Mouse (Mus musculus) heart, postnatal 0 days (tissue): Measurements from ENCODE around the gene Pqlc3. TPM values are rescaled to one million over a fixed set of nuclear protein-coding genes. Genes with fewer than 3 reads are reported as not detected.

Experiments used
- ATAC-seq: fragments of 200-750 bp; cut with Nextera tagmentation; 2 replicates; pipeline ENCODE4 v1.8.0; 2017; ENCODE audit warnings: low read depth, moderate number of reproducible peaks, moderate library complexity; ENCODE audit not compliant: insufficient read depth
- DNase-seq: peaks from one replicate; pipeline ENCODE4 v3.0.0-alpha.2; 2016; ENCODE audit warnings: low spot score
- H3K27ac ChIP-seq: fragments of 300-500 bp; sonication (generic); 2 replicates; pipeline ENCODE4 v1.5.1; 2014; ENCODE audit warnings: low read depth, mild to moderate bottlenecking
- H3K27me3 ChIP-seq: fragments of 300-500 bp; sonication (generic); 2 replicates; pipeline ENCODE4 v1.6.1; 2014; ENCODE audit warnings: low read length, mixed read lengths; ENCODE audit not compliant: control insufficient read depth, insufficient read depth
- H3K36me3 ChIP-seq: fragments of 300-500 bp; sonication (generic); replicated peaks from 2 replicates; pipeline ENCODE4 v1.6.1; 2014; ENCODE audit warnings: low read length, mixed read lengths; ENCODE audit not compliant: control insufficient read depth, insufficient read depth
- H3K4me1 ChIP-seq: fragments of 300-500 bp; sonication (generic); 2 replicates; pipeline ENCODE4 v1.6.1; 2014; ENCODE audit warnings: antibody characterized with exemption; ENCODE audit not compliant: control insufficient read depth, insufficient read depth
- H3K4me2 ChIP-seq: fragments of 300-500 bp; sonication (generic); 2 replicates; pipeline ENCODE4 v1.6.1; 2014; ENCODE audit warnings: low read depth, mild to moderate bottlenecking, low read length, moderate library complexity
- H3K4me3 ChIP-seq: fragments of 300-500 bp; sonication (generic); 2 replicates; pipeline ENCODE4 v1.5.1; 2014; ENCODE audit warnings: low read depth, low read length
- H3K9ac ChIP-seq: fragments of 300-500 bp; sonication (generic); replicated peaks from 2 replicates; pipeline ENCODE4 v1.6.1; 2014; ENCODE audit warnings: low read depth, low read length, mixed read lengths
- H3K9me3 ChIP-seq: fragments of 300-500 bp; sonication (generic); replicated peaks from 2 replicates; pipeline ENCODE4 v1.6.1; 2016; ENCODE audit warnings: low read length; ENCODE audit not compliant: control insufficient read depth
- CTCF ChIP-seq: IDR thresholded peaks from 2 replicates; pipeline ENCODE4 v1.5.1; 2016; ENCODE audit warnings: antibody characterized with exemption, control low read depth, low read depth
- EP300 ChIP-seq: IDR thresholded peaks from 2 replicates; pipeline ENCODE4 v1.6.1; 2016; ENCODE audit warnings: antibody characterized with exemption, low read depth
- WGBS: fragments of 180-500 bp; shearing (Covaris S2); extraction: QIAGEN DNeasy Blood & Tissue Kit; methylation state at CpG from one replicate; pipeline ENCODE4 v1.1.7; 2014; 5-methylcytosine and 5-hydroxymethylcytosine counted together
- polyA plus RNA-seq: library from polyadenylated mRNA; unstranded; fragments of >200 nt; fragmentation: Nextera tagmentation; extraction: Ambion mirVana; gene quantifications from 2 replicates; pipeline ENCODE4 v1.2.1, GENCODE M21; 2015
- total RNA-seq: library from RNA; depleted of rRNA; stranded (reverse); fragments of >200 nt; gene quantifications from 2 replicates; pipeline ENCODE4 v1.2.3, GENCODE M21; 2014; ENCODE audit warnings: low replicate concordance; rRNA removed

Pqlc3 gene
- total and polyA plus RNA-seq, 2 experiments from 2014 or later = 2.2 to 3.5 TPM

- H3K4me3 ChIP-seq = no peak overlapping the region
- peaks cover 41% of the 10 kb centered on the region for H3K36me3 ChIP-seq
- no peak overlapping the region for H3K9ac ChIP-seq
- TF ChIP-seq CTCF = no peak
- no peak for TF ChIP-seq EP300
- no peak for DNase-seq
- no peaks in the 10 kb centered on the region for H3K9me3 ChIP-seq
- H3K27me3 ChIP-seq = no peaks in the 10 kb centered on the region
- no peak for ATAC-seq
- H3K4me2 ChIP-seq = no peak overlapping the region
- WGBS = 87% methylated on average over 6 of the region's 6 CpGs
- no peak overlapping the region for H3K27ac ChIP-seq
- no peaks in the 10 kb centered on the region for H3K4me1 ChIP-seq
Observed at GRCm38 (mm10) chr12:16948239-16948638, 52.0 kb downstream of the Pqlc3 start.

DNA sequence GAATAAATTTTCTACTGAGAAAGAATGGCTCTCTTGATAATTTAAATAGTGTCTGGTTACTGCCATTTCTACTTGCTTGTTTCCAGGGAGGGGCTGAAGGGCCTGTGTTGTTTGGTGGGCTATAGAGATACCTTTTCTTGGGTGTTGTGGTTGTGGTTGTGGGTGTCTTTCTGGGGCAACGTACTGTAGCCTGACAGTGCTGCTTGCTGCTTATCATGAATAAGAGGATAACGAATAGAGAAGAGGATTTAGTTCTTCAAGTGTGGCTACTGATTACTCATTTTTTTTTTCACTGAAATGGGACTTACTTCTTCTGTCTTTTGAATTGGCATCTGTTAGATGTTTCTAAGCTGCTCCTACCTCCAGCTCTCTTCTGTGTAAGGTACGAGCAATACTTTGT is 58.2 kb downstream of the Pqlc3 start:
- Histone ChIP-seq H3K9me3 (no peaks in the 10 kb centered on the region), H3K36me3 (peaks cover 29% of the 10 kb centered on the region), H3K27me3 (no peaks in the 10 kb centered on the region), H3K9ac (no peak overlapping the region), H3K27ac (no peak overlapping the region), H3K4me1 (no peaks in the 10 kb centered on the region), H3K4me3 (no peak overlapping the region), H3K4me2 (no peak overlapping the region)
- no peak for DNase-seq
- ATAC-seq = no peak
- 71% methylated on average over 3 of the region's 3 CpGs for WGBS
- TF ChIP-seq EP300 = no peak

Other genes starting within 250 kb of the Pqlc3 start
- 0.08 and 0.15 TPM in 2 replicates for gene Greb1, start 199.5 kb downstream of the Pqlc3 start, total RNA-seq
- gene Greb1, start 199.5 kb downstream of the Pqlc3 start, polyA plus RNA-seq = 0.11 and 0.12 TPM in 2 replicates
- 32.2 and 50.4 TPM in 2 replicates for gene E2f6, start 189.4 kb downstream of the Pqlc3 start, total RNA-seq
- 34.1 and 35.4 TPM in 2 replicates for gene E2f6, start 189.4 kb downstream of the Pqlc3 start, polyA plus RNA-seq
- 49.2 and 50.6 TPM in 2 replicates for gene Rock2, start 105.5 kb downstream of the Pqlc3 start, total RNA-seq
- gene Rock2, start 105.5 kb downstream of the Pqlc3 start, polyA plus RNA-seq = 22.8 and 24.6 TPM in 2 replicates
- gene 2410004P03Rik, start 11.3 kb upstream of the Pqlc3 start, total RNA-seq = not detected in 2 replicates
- 0.20 and 0.38 TPM in 2 replicates for gene 2410004P03Rik, start 11.3 kb upstream of the Pqlc3 start, polyA plus RNA-seq
- gene Kcnf1, start 176.5 kb upstream of the Pqlc3 start, total RNA-seq = 2.3 TPM in 1 of 2 replicates, not detected in the other
- gene Kcnf1, start 176.5 kb upstream of the Pqlc3 start, polyA plus RNA-seq = 0.10 and 0.12 TPM in 2 replicates